Mouse (Mus musculus) E14TG2a.4 (cell line): ENCODE results near the gene Gprc5c.
"Not testable (repeated sequence)": the region's sequence is repeated elsewhere in the genome, so short reads cannot be mapped to it uniquely, and the experiment has no call there.

Experiments
- H3K27me3 ChIP-seq: 2 replicates; pipeline ENCODE4 v1.6.1; 2014; ENCODE audit warnings: low read length, control low read depth; ENCODE audit not compliant: insufficient read depth
- H3K36me3 ChIP-seq: 2 replicates; pipeline ENCODE4 v1.6.1; 2014; ENCODE audit warnings: low read length, control low read depth; ENCODE audit not compliant: insufficient read depth
- H3K4me1 ChIP-seq: replicated peaks from 2 replicates; pipeline ENCODE4 v1.6.1; 2014; ENCODE audit warnings: low read depth, low read length, control low read depth
- H3K4me3 ChIP-seq: replicated peaks from 2 replicates; pipeline ENCODE4 v1.5.1; 2014; ENCODE audit warnings: mild to moderate bottlenecking, low read length
- H3K9me3 ChIP-seq: 2 replicates; pipeline ENCODE4 v1.6.1; 2014; ENCODE audit warnings: low read length, control low read depth
- CTCF ChIP-seq: conservative IDR thresholded peaks from 2 replicates; pipeline ENCODE4 v1.5.1; 2014; ENCODE audit warnings: low read length
- NANOG ChIP-seq: IDR thresholded peaks from 2 replicates; pipeline ENCODE4 v1.6.1; 2014; ENCODE audit warnings: borderline replicate concordance, low read length, mixed read lengths
- POU5F1 ChIP-seq: IDR thresholded peaks from 2 replicates; pipeline ENCODE4 v1.6.1; 2014; ENCODE audit warnings: low read length, borderline replicate concordance

Gene Gprc5c

GRCm38 (mm10) chr11:114896085-114896484, 45.1 kb downstream of the Gprc5c start:
- Histone ChIP-seq H3K4me1 (no peaks in the 10 kb centered on the region), H3K9me3 (no peaks in the 10 kb centered on the region), H3K27me3 (peaks cover 13% of the 10 kb centered on the region), H3K36me3 (no peaks in the 10 kb centered on the region), H3K4me3 (no peak overlapping the region)
- no peak for TF ChIP-seq POU5F1
- TF ChIP-seq CTCF, result no peak
- no peak for TF ChIP-seq NANOG

GRCm38 (mm10) chr11:114898026-114898425, 47.1 kb downstream of the Gprc5c start:
- TF ChIP-seq POU5F1 (no peak), NANOG (no peak), CTCF (no peak)
- Histone ChIP-seq H3K4me1 (no peaks in the 10 kb centered on the region), H3K36me3 (no peaks in the 10 kb centered on the region), H3K27me3 (peaks cover 10% of the 10 kb centered on the region), H3K9me3 (no peaks in the 10 kb centered on the region), H3K4me3 (no peak overlapping the region)

- H3K9me3 ChIP-seq, result peaks cover 9% of the 10 kb centered on the region
- H3K36me3 ChIP-seq, result no peaks in the 10 kb centered on the region
- H3K4me3 ChIP-seq, result no peak overlapping the region
- peaks cover 4% of the 10 kb centered on the region for H3K27me3 ChIP-seq
- no peaks in the 10 kb centered on the region for H3K4me1 ChIP-seq
- TF ChIP-seq NANOG (no peak), CTCF (no peak), POU5F1 (no peak)
Observed at GRCm38 (mm10) chr11:114903224-114903623, 52.3 kb downstream of the Gprc5c start.

GRCm38 (mm10) chr11:114907567-114907966, 56.6 kb downstream of the Gprc5c start:
- H3K36me3 ChIP-seq, result no peaks in the 10 kb centered on the region
- no peaks in the 10 kb centered on the region; the same call in 1 of the 2 replicates for H3K27me3 ChIP-seq
- no peak overlapping the region for H3K4me3 ChIP-seq
- no peaks in the 10 kb centered on the region for H3K4me1 ChIP-seq
- TF ChIP-seq POU5F1 (no peak), NANOG (no peak), CTCF (no peak)
- peaks cover 9% of the 10 kb centered on the region for H3K9me3 ChIP-seq

GRCm38 (mm10) chr11:114908086-114908485, 57.1 kb downstream of the Gprc5c start:
- TF ChIP-seq CTCF, result no peak
- no peak for TF ChIP-seq NANOG
- H3K4me3 ChIP-seq, result no peak overlapping the region
- H3K27me3 ChIP-seq, result no peaks in the 10 kb centered on the region; the same call in 1 of the 2 replicates
- peaks cover 9% of the 10 kb centered on the region for H3K9me3 ChIP-seq
- H3K36me3 ChIP-seq, result no peaks in the 10 kb centered on the region
- no peaks in the 10 kb centered on the region for H3K4me1 ChIP-seq

- peak; percentile 43 for TF ChIP-seq CTCF
- not testable (repeated sequence) for H3K4me1 ChIP-seq, H3K36me3 ChIP-seq, H3K9me3 ChIP-seq, H3K4me3 ChIP-seq, H3K27me3 ChIP-seq
Observed at GRCm38 (mm10) chr11:114909538-114909937, 58.6 kb downstream of the Gprc5c start.

- H3K36me3 ChIP-seq, result no peaks in the 10 kb centered on the region
- no peak overlapping the region for H3K4me3 ChIP-seq
- peaks cover 4% of the 10 kb centered on the region for H3K9me3 ChIP-seq
- H3K4me1 ChIP-seq, result no peaks in the 10 kb centered on the region
- peaks cover 8% of the 10 kb centered on the region; the same call in 1 of the 2 replicates for H3K27me3 ChIP-seq
- TF ChIP-seq CTCF (peak; percentile 72), POU5F1 (no peak)
Observed at GRCm38 (mm10) chr11:114912847-114913246, 61.9 kb downstream of the Gprc5c start.

- no peaks in the 10 kb centered on the region for H3K9me3 ChIP-seq
- no peak overlapping the region for H3K4me3 ChIP-seq
Observed at GRCm38 (mm10) chr11:114914978-114915377, 64.0 kb downstream of the Gprc5c start.

GRCm38 (mm10) chr11:114917120-114917519, 66.2 kb downstream of the Gprc5c start:
- Histone ChIP-seq H3K4me1 (no peaks in the 10 kb centered on the region), H3K27me3 (peaks cover 8% of the 10 kb centered on the region; the same call in 1 of the 2 replicates), H3K4me3 (no peak overlapping the region), H3K36me3 (no peaks in the 10 kb centered on the region), H3K9me3 (no peaks in the 10 kb centered on the region)
- no peak for TF ChIP-seq POU5F1

More at GRCm38 (mm10) chr11:114914978-114915377, 64.0 kb downstream of the Gprc5c start:
- Histone ChIP-seq H3K36me3 (no peaks in the 10 kb centered on the region), H3K4me1 (no peaks in the 10 kb centered on the region), H3K27me3 (peaks cover 8% of the 10 kb centered on the region; the same call in 1 of the 2 replicates)
- TF ChIP-seq CTCF (no peak), POU5F1 (no peak), NANOG (no peak)
